Mouse (Mus musculus) CD4-positive, CD25-positive, alpha-beta regulatory T cell, adult 4 months (primary cell): ENCODE results near the gene Olfr1249. TPM values are rescaled to one million over a fixed set of nuclear protein-coding genes. Genes with fewer than 3 reads are reported as not detected.
"Not testable (repeated sequence)": the region's sequence is repeated elsewhere in the genome, so short reads cannot be mapped to it uniquely, and the experiment has no call there.

Experiments used
- ATAC-seq: one replicate; pipeline ENCODE4 v1.8.0; 2017
- polyA plus RNA-seq, 2 experiments: library from polyadenylated mRNA; unstranded; fragments of 100-300 nt; shearing (Covaris generic); gene quantifications; one replicate each; pipeline ENCODE4 v1.2.1; 2017

Gene Olfr1249
- polyA plus RNA-seq: not detected

GRCm38 (mm10) chr2:89634883-89635282 is at the start of gene Olfr1249:
TSS of gene Olfr1249 (minus strand) at chr2:89634983.
- no peak for ATAC-seq

- ATAC-seq: no peak
Measured at GRCm38 (mm10) chr2:89671836-89672235, 37.1 kb upstream of the Olfr1249 start, which contains the start of gene Olfr1251. TSS of gene Olfr1251 (minus strand) at chr2:89671936.

- no peak for ATAC-seq
Measured at GRCm38 (mm10) chr2:89661367-89661766, 26.6 kb upstream of the Olfr1249 start, which contains the start of gene Olfr1250. TSS of gene Olfr1250 (minus strand) at chr2:89661467.

- ATAC-seq: not testable (repeated sequence)
Measured at GRCm38 (mm10) chr2:89618145-89618544, 16.6 kb downstream of the Olfr1249 start, which contains the start of gene Olfr1248. TSS of gene Olfr1248 (minus strand) at chr2:89618245.

GRCm38 (mm10) chr2:89614030-89614429 is 20.8 kb downstream of the Olfr1249 start, which contains the start of gene Olfr1247:
TSS of gene Olfr1247 (minus strand) at chr2:89614130.
- ATAC-seq: no peak

- no peak for ATAC-seq
Measured at GRCm38 (mm10) chr2:89593057-89593456, 41.7 kb downstream of the Olfr1249 start, which contains the start of gene Olfr1246. TSS of gene Olfr1246 (minus strand) at chr2:89593157.

Other genes starting within 250 kb of the Olfr1249 start
- gene Olfr1238, start 225.3 kb downstream of the Olfr1249 start, polyA plus RNA-seq: not detected
- not detected for gene Olfr1239, start 214.6 kb downstream of the Olfr1249 start, polyA plus RNA-seq
- not detected for gene Olfr1240, start 192.0 kb downstream of the Olfr1249 start, polyA plus RNA-seq
- not detected for gene Olfr1241, start 147.9 kb downstream of the Olfr1249 start, polyA plus RNA-seq
- not detected for gene Olfr1242, start 136.6 kb downstream of the Olfr1249 start, polyA plus RNA-seq
- gene Olfr1243, start 103.5 kb downstream of the Olfr1249 start, polyA plus RNA-seq: not detected
- gene Olfr1245, start 56.5 kb downstream of the Olfr1249 start, polyA plus RNA-seq: under 1 TPM in 1 of 2 experiments, not detected in 1; 0.23 TPM
- gene Olfr1246, start 41.8 kb downstream of the Olfr1249 start, polyA plus RNA-seq: not detected
- gene Olfr1247, start 20.9 kb downstream of the Olfr1249 start, polyA plus RNA-seq: under 1 TPM in 1 of 2 experiments, not detected in 1; 0.05 TPM
- gene Olfr1248, start 16.7 kb downstream of the Olfr1249 start, polyA plus RNA-seq: not detected
- gene Olfr1250, start 26.5 kb upstream of the Olfr1249 start, polyA plus RNA-seq: not detected
- gene Olfr1251, start 37.0 kb upstream of the Olfr1249 start, polyA plus RNA-seq: not detected
- not detected for gene Olfr1252, start 90.0 kb upstream of the Olfr1249 start, polyA plus RNA-seq
- gene Olfr1253, start 122.1 kb upstream of the Olfr1249 start, polyA plus RNA-seq: under 1 TPM in 1 of 2 experiments, not detected in 1; 0.34 TPM
- gene Olfr1254, start 158.6 kb upstream of the Olfr1249 start, polyA plus RNA-seq: not detected
- not detected for gene Olfr1255, start 177.1 kb upstream of the Olfr1249 start, polyA plus RNA-seq
- gene Olfr1256, start 206.6 kb upstream of the Olfr1249 start, polyA plus RNA-seq: not detected
- gene Olfr48, start 213.2 kb upstream of the Olfr1249 start, polyA plus RNA-seq: not detected
- gene Olfr1257, start 243.5 kb upstream of the Olfr1249 start, polyA plus RNA-seq: not detected